Mouse (Mus musculus) layer of hippocampus, adult 2 months (tissue): Measurements from ENCODE around the gene Gpr161. TPM values are rescaled to one million over a fixed set of nuclear protein-coding genes. Genes with fewer than 3 reads are reported as not detected.

Experiments
- DNase-seq, 2 experiments: peaks; one replicate each; pipeline ENCODE4 v3.0.0; 2022; ENCODE audit warnings: low spot score in 2 of 2
- H3K27ac ChIP-seq: fragments of 200-600 bp; 2 replicates; pipeline ENCODE4 v1.8.1; 2022
- H3K4me3 ChIP-seq: fragments of 200-600 bp; 2 replicates; pipeline ENCODE4 v1.8.1; 2022; ENCODE audit warnings: mild to moderate bottlenecking
- CTCF ChIP-seq: fragments of 200-600 bp; conservative IDR thresholded peaks from 2 replicates; pipeline ENCODE4 v1.8.1; 2022; ENCODE audit warnings: antibody characterized with exemption, mild to moderate bottlenecking, moderate library complexity
- total RNA-seq, 2 experiments: library from RNA; stranded (reverse); gene quantifications; 2 replicates each; pipeline ENCODE4 v1.2.3; 2021

Gpr161 gene
- total RNA-seq, 2 experiments from 2014 or later: 69.0 to 71.6 TPM

- Histone ChIP-seq H3K4me3 (peak overlapping the region; percentile 74), H3K27ac (peak overlapping the region; percentile 84)
- no peak for DNase-seq
- no peak for TF ChIP-seq CTCF
Observed at GRCm38 (mm10) chr1:165284096-165284495, 11.5 kb upstream of the Gpr161 start.

GRCm38 (mm10) chr1:165288165-165288564 lies 7.4 kb upstream of the Gpr161 start:
- peak; percentile 57 to 70 for DNase-seq
- Histone ChIP-seq H3K4me3 (no peak overlapping the region), H3K27ac (peak overlapping the region; percentile 73)
- TF ChIP-seq CTCF: no peak

GRCm38 (mm10) chr1:165289831-165290230 lies 5.8 kb upstream of the Gpr161 start:
- peak; percentile 56 for TF ChIP-seq CTCF
- H3K4me3 ChIP-seq: no peak overlapping the region
- peak overlapping the region; percentile 51; the same call in 1 of the 2 replicates for H3K27ac ChIP-seq
- DNase-seq: no peak

GRCm38 (mm10) chr1:165291606-165292005 lies 4.0 kb upstream of the Gpr161 start:
- Histone ChIP-seq H3K27ac (no peak overlapping the region; the same call in 1 of the 2 replicates), H3K4me3 (no peak overlapping the region)
- TF ChIP-seq CTCF: no peak
- DNase-seq: no peak

- no peak for DNase-seq
- peak overlapping the region; percentile 77 for H3K27ac ChIP-seq
- no peak overlapping the region for H3K4me3 ChIP-seq
- no peak for TF ChIP-seq CTCF
Observed at GRCm38 (mm10) chr1:165301108-165301507, 5.5 kb downstream of the Gpr161 start.

- no peak for TF ChIP-seq CTCF
- peak in 1 of 2 experiments; percentile 66 for DNase-seq
- H3K27ac ChIP-seq: peak overlapping the region; percentile 87
- H3K4me3 ChIP-seq: no peak overlapping the region
Observed at GRCm38 (mm10) chr1:165301567-165301966, 6.0 kb downstream of the Gpr161 start.

GRCm38 (mm10) chr1:165302455-165303208 lies 7.0 kb downstream of the Gpr161 start:
- H3K27ac ChIP-seq: peak overlapping the region; percentile 87
- TF ChIP-seq CTCF: peak; percentile 46
- no peak for DNase-seq
- H3K4me3 ChIP-seq: no peak overlapping the region

- no peak for TF ChIP-seq CTCF
- Histone ChIP-seq H3K27ac (peak overlapping the region; percentile 87), H3K4me3 (no peak overlapping the region)
- no peak for DNase-seq
Observed at GRCm38 (mm10) chr1:165303209-165303608, 7.6 kb downstream of the Gpr161 start.

- DNase-seq: peak in 1 of 2 experiments; percentile 67
- H3K27ac ChIP-seq: peak overlapping the region; percentile 87
- no peak overlapping the region for H3K4me3 ChIP-seq
- no peak for TF ChIP-seq CTCF
Observed at GRCm38 (mm10) chr1:165304341-165304740, 8.8 kb downstream of the Gpr161 start.

- TF ChIP-seq CTCF: no peak
- H3K4me3 ChIP-seq: no peak overlapping the region
- DNase-seq: no peak
- no peak overlapping the region for H3K27ac ChIP-seq
Observed at GRCm38 (mm10) chr1:165308180-165308579, 12.6 kb downstream of the Gpr161 start.

- no peak for TF ChIP-seq CTCF
- Histone ChIP-seq H3K4me3 (no peak overlapping the region), H3K27ac (0 out of 2 replicates have a peak overlapping the region, but pooled peaks have one; percentile 5)
- no peak for DNase-seq
Observed at GRCm38 (mm10) chr1:165316361-165316760, 20.8 kb downstream of the Gpr161 start.

- peak overlapping the region; percentile 28; the same call in 1 of the 2 replicates for H3K4me3 ChIP-seq
- H3K27ac ChIP-seq: peak overlapping the region; percentile 48; the same call in 1 of the 2 replicates
- DNase-seq: peak; percentile 73 to 82
- peak; percentile 90 for TF ChIP-seq CTCF
Observed at GRCm38 (mm10) chr1:165320141-165320934, 24.7 kb downstream of the Gpr161 start.

- TF ChIP-seq CTCF: no peak
- peak overlapping the region; percentile 36; the same call in 1 of the 2 replicates for H3K27ac ChIP-seq
- DNase-seq: no peak
- no peak overlapping the region for H3K4me3 ChIP-seq
Observed at GRCm38 (mm10) chr1:165321393-165321861, 25.8 kb downstream of the Gpr161 start.
